Mouse (Mus musculus) forebrain, embryonic 16.5 days (tissue): ENCODE data around the gene Plk2. TPM values are rescaled to one million over a fixed set of nuclear protein-coding genes. Genes with fewer than 3 reads are reported as not detected.

Experiments used
- polyA plus RNA-seq: library from polyadenylated mRNA; unstranded; fragments of >200 nt; fragmentation: Nextera tagmentation; extraction: Ambion mirVana; gene quantifications from 2 replicates; pipeline ENCODE4 v1.2.1, GENCODE M21; 2015

Plk2 gene
- polyA plus RNA-seq, 1 experiment from 2014 or later: 229 TPM

Other genes with a start within 250 kb of the Plk2 start
- gene Rab3c, start 114.0 kb upstream of the Plk2 start, polyA plus RNA-seq: 127 and 165 TPM in 2 replicates
- gene Gapt, start 37.8 kb upstream of the Plk2 start, polyA plus RNA-seq: not detected in 2 replicates